Mouse (Mus musculus) neural tube, embryonic 15.5 days (tissue): ENCODE measurements around the gene Kif1a. TPM values are rescaled to one million over a fixed set of nuclear protein-coding genes. Genes with fewer than 3 reads are reported as not detected.
"Not testable (repeated sequence)": the region's sequence is repeated elsewhere in the genome, so short reads cannot be mapped to it uniquely, and the experiment has no call there.

Source experiments
- ATAC-seq: fragments of 200-750 bp; cut with Nextera tagmentation; 2 replicates; pipeline ENCODE4 v1.8.0; 2017; ENCODE audit warnings: mild to moderate bottlenecking, moderate TSS enrichment, moderate library complexity; ENCODE audit not compliant: low FRiP score
- H3K27ac ChIP-seq: fragments of 300-500 bp; sonication (generic); replicated peaks from 2 replicates; pipeline ENCODE4 v1.5.1; 2015; ENCODE audit warnings: mild to moderate bottlenecking, inconsistent platforms
- H3K27me3 ChIP-seq: fragments of 300-500 bp; sonication (generic); replicated peaks from 2 replicates; pipeline ENCODE4 v1.6.1; 2015; ENCODE audit warnings: inconsistent platforms
- H3K36me3 ChIP-seq: fragments of 300-500 bp; sonication (generic); 2 replicates; pipeline ENCODE4 v1.6.1; 2015; ENCODE audit warnings: inconsistent platforms
- H3K4me1 ChIP-seq: fragments of 300-500 bp; sonication (generic); 2 replicates; pipeline ENCODE4 v1.6.1; 2015; ENCODE audit warnings: inconsistent platforms
- H3K4me2 ChIP-seq: fragments of 300-500 bp; sonication (generic); 2 replicates; pipeline ENCODE4 v1.6.1; 2015; ENCODE audit warnings: inconsistent platforms, mild to moderate bottlenecking, moderate library complexity
- H3K4me3 ChIP-seq: fragments of 300-500 bp; sonication (generic); replicated peaks from 2 replicates; pipeline ENCODE4 v1.5.1; 2015; ENCODE audit warnings: mild to moderate bottlenecking, inconsistent platforms
- H3K9ac ChIP-seq: fragments of 300-500 bp; sonication (generic); replicated peaks from 2 replicates; pipeline ENCODE4 v1.6.1; 2015; ENCODE audit warnings: mild to moderate bottlenecking, inconsistent platforms
- H3K9me3 ChIP-seq: fragments of 300-500 bp; sonication (generic); replicated peaks from 2 replicates; pipeline ENCODE4 v1.6.1; 2016; ENCODE audit warnings: inconsistent platforms
- WGBS: fragments of 180-500 bp; shearing (Covaris S2); methylation state at CpG from one replicate; pipeline ENCODE4 v1.1.7; 2015; ENCODE audit warnings: mixed read lengths; 5-methylcytosine and 5-hydroxymethylcytosine counted together
- polyA plus RNA-seq: library from polyadenylated mRNA; unstranded; fragments of >200 nt; fragmentation: Nextera tagmentation; extraction: Ambion mirVana; gene quantifications from 2 replicates; pipeline ENCODE4 v1.2.1, GENCODE M21; 2015

The Kif1a gene
- polyA plus RNA-seq, 1 experiment from 2014 or later = 485 TPM

- Histone ChIP-seq H3K36me3 (no peaks in the 10 kb centered on the region), H3K9ac (no peak overlapping the region), H3K27ac (no peak overlapping the region), H3K27me3 (no peaks in the 10 kb centered on the region), H3K4me2 (no peak overlapping the region), H3K4me3 (no peak overlapping the region), H3K4me1 (no peaks in the 10 kb centered on the region), H3K9me3 (no peaks in the 10 kb centered on the region)
- ATAC-seq = no peak
- 80% methylated on average over 7 of the region's 7 CpGs for whole genome bisulfite sequencing
Observed at GRCm38 (mm10) chr1:92981056-92981845, 120.5 kb downstream of the Kif1a start.

GRCm38 (mm10) chr1:92979073-92979602 lies 122.6 kb downstream of the Kif1a start:
- Histone ChIP-seq H3K4me3 (no peak overlapping the region), H3K9me3 (no peaks in the 10 kb centered on the region), H3K4me2 (no peak overlapping the region), H3K27me3 (no peaks in the 10 kb centered on the region), H3K27ac (no peak overlapping the region), H3K36me3 (no peaks in the 10 kb centered on the region), H3K9ac (no peak overlapping the region), H3K4me1 (no peaks in the 10 kb centered on the region)
- 44% methylated on average over 11 of the region's 11 CpGs for WGBS
- ATAC-seq = no peak

- H3K9me3 ChIP-seq = no peaks in the 10 kb centered on the region
- no peaks in the 10 kb centered on the region for H3K4me1 ChIP-seq
- H3K4me2 ChIP-seq = no peak overlapping the region
- H3K27me3 ChIP-seq = no peaks in the 10 kb centered on the region
- H3K36me3 ChIP-seq = no peaks in the 10 kb centered on the region
- ATAC-seq = no peak
- no peak overlapping the region for H3K27ac ChIP-seq
- no peak overlapping the region for H3K4me3 ChIP-seq
- 51% methylated on average over 7 of the region's 7 CpGs for WGBS
- H3K9ac ChIP-seq = no peak overlapping the region
Observed at GRCm38 (mm10) chr1:92978645-92979044, 123.1 kb downstream of the Kif1a start.

- Histone ChIP-seq H3K4me2 (no peak overlapping the region), H3K9me3 (no peaks in the 10 kb centered on the region), H3K4me3 (no peak overlapping the region), H3K36me3 (no peaks in the 10 kb centered on the region), H3K27ac (no peak overlapping the region), H3K9ac (no peak overlapping the region), H3K27me3 (no peaks in the 10 kb centered on the region), H3K4me1 (no peaks in the 10 kb centered on the region)
- no peak for ATAC-seq
- 57% methylated on average over 6 of the region's 6 CpGs for WGBS
Observed at GRCm38 (mm10) chr1:92976141-92976566, 125.6 kb downstream of the Kif1a start.

GRCm38 (mm10) chr1:92972854-92973253 lies 128.9 kb downstream of the Kif1a start:
- WGBS = 65% methylated on average over 1 of the region's 1 CpGs

GRCm38 (mm10) chr1:92971879-92972795 lies 129.6 kb downstream of the Kif1a start:
- WGBS = 88% methylated on average over 7 of the region's 7 CpGs
- H3K27ac ChIP-seq = no peak overlapping the region
- no peak overlapping the region for H3K9ac ChIP-seq
- no peaks in the 10 kb centered on the region for H3K27me3 ChIP-seq
- no peak for ATAC-seq
- no peaks in the 10 kb centered on the region for H3K4me1 ChIP-seq
- H3K4me2 ChIP-seq = no peak overlapping the region
- H3K9me3 ChIP-seq = no peaks in the 10 kb centered on the region
- H3K36me3 ChIP-seq = no peaks in the 10 kb centered on the region
- no peak overlapping the region for H3K4me3 ChIP-seq

More at GRCm38 (mm10) chr1:92972854-92973253, 128.9 kb downstream of the Kif1a start:
- H3K36me3 ChIP-seq = no peaks in the 10 kb centered on the region
- no peak overlapping the region for H3K4me3 ChIP-seq
- no peak overlapping the region for H3K27ac ChIP-seq
- H3K4me2 ChIP-seq = no peak overlapping the region
- no peaks in the 10 kb centered on the region for H3K9me3 ChIP-seq
- H3K27me3 ChIP-seq = no peaks in the 10 kb centered on the region
- H3K4me1 ChIP-seq = no peaks in the 10 kb centered on the region
- H3K9ac ChIP-seq = no peak overlapping the region
- no peak for ATAC-seq

- not testable (repeated sequence) for ATAC-seq, H3K27me3 ChIP-seq, H3K27ac ChIP-seq, H3K36me3 ChIP-seq, H3K9me3 ChIP-seq, H3K4me1 ChIP-seq, H3K4me2 ChIP-seq, H3K9ac ChIP-seq, H3K4me3 ChIP-seq
- 92% methylated on average over 6 of the region's 6 CpGs for WGBS
Observed at GRCm38 (mm10) chr1:92970791-92971190, 131.0 kb downstream of the Kif1a start.

Other genes with a start within 250 kb of the Kif1a start
- 0.69 and 1.3 TPM in 2 replicates for gene Ankmy1, start 199.0 kb downstream of the Kif1a start, polyA plus RNA-seq
- gene Dusp28, start 195.0 kb downstream of the Kif1a start, polyA plus RNA-seq = 17.2 and 17.9 TPM in 2 replicates
- gene Rnpepl1, start 191.2 kb downstream of the Kif1a start, polyA plus RNA-seq = 29.8 and 33.4 TPM in 2 replicates
- 55.4 and 60.8 TPM in 2 replicates for gene Capn10, start 167.6 kb downstream of the Kif1a start, polyA plus RNA-seq
- gene Gpr35, start 151.1 kb downstream of the Kif1a start, polyA plus RNA-seq = 0.64 and 1.0 TPM in 2 replicates
- not detected in 2 replicates for gene Aqp12, start 95.6 kb downstream of the Kif1a start, polyA plus RNA-seq
- not detected in 2 replicates for gene Agxt, start 33.3 kb upstream of the Kif1a start, polyA plus RNA-seq
- 0.10 and 0.75 TPM in 2 replicates for gene 2310007B03Rik, start 59.0 kb upstream of the Kif1a start, polyA plus RNA-seq
- gene Crocc2, start 66.8 kb upstream of the Kif1a start, polyA plus RNA-seq = 0.23 and 0.32 TPM in 2 replicates
- gene Sned1, start 133.9 kb upstream of the Kif1a start, polyA plus RNA-seq = 7.5 and 8.0 TPM in 2 replicates
- gene Mterf4, start 204.0 kb upstream of the Kif1a start, polyA plus RNA-seq = 34.2 and 34.6 TPM in 2 replicates
- 52.7 and 54.1 TPM in 2 replicates for gene Ppp1r7, start 240.9 kb upstream of the Kif1a start, polyA plus RNA-seq
- 5.1 and 7.7 TPM in 2 replicates for gene Pask, start 241.5 kb upstream of the Kif1a start, polyA plus RNA-seq